Mouse (Mus musculus) liver, adult 2 months (tissue): ENCODE data around the gene Nt5c2. TPM values are rescaled to one million over a fixed set of nuclear protein-coding genes. Genes with fewer than 3 reads are reported as not detected.

Experiments used
- DNase-seq: peaks from one replicate; pipeline ENCODE4 v3.0.0-alpha.2; 2011; ENCODE audit warnings: low read depth, low spot score; ENCODE audit errors: extremely low read depth
- H3K27ac ChIP-seq: fragments of 200-500 bp; replicated peaks from 2 replicates; pipeline ENCODE4 v1.5.1; 2012; ENCODE audit warnings: low read depth, mild to moderate bottlenecking, control low read depth, inconsistent platforms, low read length; ENCODE audit not compliant: insufficient read depth
- H3K27me3 ChIP-seq: fragments of 200-500 bp; 2 replicates; pipeline ENCODE4 v1.6.1; 2012; ENCODE audit warnings: mild to moderate bottlenecking, moderate library complexity, low read length, inconsistent platforms; ENCODE audit not compliant: control insufficient read depth, insufficient read depth
- H3K36me3 ChIP-seq: fragments of 200-500 bp; 2 replicates; pipeline ENCODE4 v1.6.1; 2012; ENCODE audit warnings: low read length, inconsistent platforms; ENCODE audit not compliant: control insufficient read depth, insufficient read depth
- H3K4me1 ChIP-seq: fragments of 200-500 bp; 2 replicates; pipeline ENCODE4 v1.6.1; 2011; ENCODE audit warnings: low read length; ENCODE audit not compliant: control insufficient read depth, insufficient read depth
- H3K4me3 ChIP-seq: fragments of 200-500 bp; 2 replicates; pipeline ENCODE4 v1.5.1; 2011; ENCODE audit warnings: low read depth, mild to moderate bottlenecking, control low read depth, low read length, moderate library complexity; ENCODE audit not compliant: insufficient read depth
- H3K79me2 ChIP-seq: fragments of 200-500 bp; 2 replicates; pipeline ENCODE4 v1.6.1; 2012; ENCODE audit warnings: inconsistent platforms, mild to moderate bottlenecking, low read length, moderate library complexity; ENCODE audit not compliant: control insufficient read depth, insufficient read depth
- H3K9ac ChIP-seq: fragments of 200-500 bp; 2 replicates; pipeline ENCODE4 v1.6.1; 2012; ENCODE audit warnings: low read depth, mild to moderate bottlenecking, control low read depth, inconsistent platforms, low read length
- CTCF ChIP-seq: fragments of 200-500 bp; IDR thresholded peaks from 2 replicates; pipeline ENCODE4 v1.5.1; 2011; ENCODE audit warnings: low read depth, low read length, control low read depth
- POLR2A ChIP-seq: fragments of 200-500 bp; IDR thresholded peaks from 2 replicates; pipeline ENCODE4 v1.6.1; 2011; ENCODE audit warnings: low read length, control low read depth; ENCODE audit not compliant: insufficient read depth; ENCODE audit errors: extremely low read depth
- whole genome bisulfite sequencing: fragments of 180-500 bp; shearing (Covaris S2); methylation state at CpG from one replicate; pipeline ENCODE4 v1.1.7; 2018; 5-methylcytosine and 5-hydroxymethylcytosine counted together
- polyA plus RNA-seq: library from polyadenylated mRNA; depleted of rRNA; stranded (reverse); fragments of >200 nt; gene quantifications from 2 replicates; pipeline ENCODE4 v1.2.3, GENCODE M21; 2012
- total RNA-seq: library from RNA; depleted of rRNA; stranded (reverse); fragments of >200 nt; gene quantifications from 2 replicates; pipeline ENCODE4 v1.2.3, GENCODE M21; 2014

The Nt5c2 gene
- total and polyA plus RNA-seq, 2 experiments, result 7.5 to 12.6 TPM

DNA sequence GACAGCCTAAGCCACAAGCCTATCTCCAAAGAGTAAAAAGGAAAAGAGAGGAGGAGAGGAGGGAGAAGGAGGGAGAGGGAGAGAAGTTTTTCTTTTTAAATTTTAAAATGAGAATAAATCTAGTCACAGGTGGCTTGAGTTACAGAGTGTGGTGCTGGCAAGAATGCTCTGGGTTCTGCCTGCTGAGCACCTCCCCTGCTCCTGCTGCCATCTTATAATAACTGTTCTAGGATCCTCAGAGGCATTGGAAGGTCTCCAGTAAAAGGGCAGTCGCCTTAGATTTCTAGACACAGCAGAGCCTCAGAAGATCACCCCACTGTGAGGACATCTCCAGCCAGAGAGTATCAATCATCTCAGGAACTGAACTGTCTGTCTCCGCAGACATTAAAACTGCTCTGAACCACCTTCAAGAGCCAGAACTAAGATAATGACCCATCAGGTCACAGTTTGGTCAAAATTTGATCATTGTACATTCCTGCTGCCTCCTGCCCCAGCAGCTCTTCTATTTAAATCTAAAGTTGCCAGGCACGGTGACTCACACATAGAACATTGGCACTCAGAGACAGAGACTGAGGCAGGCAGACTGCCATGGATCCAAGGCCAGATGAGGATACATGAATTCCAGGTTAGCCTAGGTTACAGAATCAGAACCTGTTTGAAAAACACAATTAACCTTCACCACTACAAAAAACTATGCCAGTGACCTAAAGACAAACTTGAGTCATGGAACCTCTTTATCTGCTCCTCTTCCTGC lies 25.9 kb upstream of the Nt5c2 start:
- TF ChIP-seq CTCF, result no peak
- no peaks in the 10 kb centered on the region for H3K27me3 ChIP-seq
- H3K9ac ChIP-seq, result no peak overlapping the region
- no peaks in the 10 kb centered on the region for H3K4me1 ChIP-seq
- H3K27ac ChIP-seq, result no peak overlapping the region
- 75% methylated on average over 3 of the region's 3 CpGs for WGBS
- no peak overlapping the region for H3K4me3 ChIP-seq
- no peak for DNase-seq
- H3K79me2 ChIP-seq, result no peaks in the 10 kb centered on the region
- peaks cover 36% of the 10 kb centered on the region; the same call in 1 of the 2 replicates for H3K36me3 ChIP-seq

DNA sequence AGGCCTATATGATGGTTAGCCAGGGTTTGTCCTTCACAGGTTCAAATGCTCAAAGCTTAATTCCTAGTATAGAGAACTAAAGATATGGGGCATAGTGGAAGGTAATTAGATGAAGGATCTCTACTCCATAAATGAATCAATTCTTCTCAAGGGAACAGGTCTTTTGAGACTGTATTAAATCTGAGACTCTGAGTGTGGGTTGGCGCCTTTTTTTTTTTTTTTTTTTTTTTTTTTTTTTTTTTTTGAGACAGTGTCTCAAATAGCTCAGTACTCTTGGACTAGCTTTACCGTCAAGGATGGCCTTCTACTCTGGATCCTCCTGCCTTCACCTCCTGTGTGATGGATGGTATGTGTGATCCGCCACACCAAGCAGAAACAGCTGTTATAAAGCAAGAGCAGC lies 21.6 kb upstream of the Nt5c2 start:
- Histone ChIP-seq H3K36me3 (peaks cover 48% of the 10 kb centered on the region; the same call in 1 of the 2 replicates), H3K27me3 (no peaks in the 10 kb centered on the region), H3K4me3 (no peak overlapping the region), H3K79me2 (no peaks in the 10 kb centered on the region), H3K4me1 (no peaks in the 10 kb centered on the region), H3K27ac (no peak overlapping the region), H3K9ac (no peak overlapping the region)
- TF ChIP-seq CTCF (no peak), POLR2A (no peak)
- 90% methylated on average over 3 of the region's 3 CpGs for WGBS
- DNase-seq, result no peak

DNA sequence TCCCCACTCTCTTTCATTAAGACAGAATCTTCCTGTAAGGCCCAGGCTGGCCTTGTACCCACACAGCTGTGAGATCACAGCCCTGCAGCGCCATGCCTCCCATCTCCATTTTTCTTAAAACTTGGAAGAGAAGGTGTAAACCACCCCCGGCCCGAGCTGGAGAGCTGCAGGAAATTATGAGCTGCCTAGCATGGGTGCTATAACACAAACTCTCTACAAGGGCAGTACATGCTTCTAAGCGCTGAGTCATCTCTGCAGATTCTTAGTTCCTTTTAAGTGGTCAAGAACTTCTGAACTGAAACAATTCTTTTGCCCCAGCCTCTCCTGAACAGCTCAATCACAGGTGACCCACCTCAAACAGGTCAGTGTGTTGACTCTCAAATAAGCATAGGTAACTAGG lies 20.0 kb upstream of the Nt5c2 start:
- H3K9ac ChIP-seq, result no peak overlapping the region
- WGBS, result 90% methylated on average over 4 of the region's 4 CpGs
- H3K36me3 ChIP-seq, result peaks cover 41% of the 10 kb centered on the region; the same call in 1 of the 2 replicates
- TF ChIP-seq CTCF, result no peak
- no peak for TF ChIP-seq POLR2A
- no peaks in the 10 kb centered on the region for H3K27me3 ChIP-seq
- no peak overlapping the region for H3K4me3 ChIP-seq
- H3K27ac ChIP-seq, result no peak overlapping the region
- H3K4me1 ChIP-seq, result no peaks in the 10 kb centered on the region
- no peak for DNase-seq
- no peaks in the 10 kb centered on the region for H3K79me2 ChIP-seq

DNA sequence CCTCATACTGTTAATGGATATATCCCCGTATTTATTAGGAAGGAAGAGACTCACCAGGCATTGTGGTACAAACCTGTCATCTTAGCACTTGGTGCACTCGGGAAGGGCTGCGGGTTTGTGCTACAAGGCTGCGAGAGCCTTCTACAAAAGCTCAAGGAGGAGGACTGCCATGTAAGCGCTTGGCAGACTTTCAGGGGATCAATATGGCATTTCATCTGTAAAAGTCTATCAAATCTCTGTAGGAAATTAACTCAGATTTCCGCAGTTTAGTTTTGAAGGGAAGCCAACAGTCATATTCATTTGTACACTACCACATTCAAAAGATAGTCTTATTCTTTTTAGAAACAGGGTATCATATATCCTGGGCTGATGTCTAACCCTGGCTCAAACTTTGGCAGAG lies 16.8 kb upstream of the Nt5c2 start:
- Histone ChIP-seq H3K4me3 (no peak overlapping the region), H3K9ac (no peak overlapping the region), H3K36me3 (peaks cover 22% of the 10 kb centered on the region; the same call in 1 of the 2 replicates), H3K79me2 (no peaks in the 10 kb centered on the region), H3K27ac (no peak overlapping the region), H3K4me1 (no peaks in the 10 kb centered on the region), H3K27me3 (no peaks in the 10 kb centered on the region)
- WGBS, result 93% methylated on average over 6 of the region's 6 CpGs
- DNase-seq, result no peak
- TF ChIP-seq CTCF (no peak), POLR2A (no peak)

DNA sequence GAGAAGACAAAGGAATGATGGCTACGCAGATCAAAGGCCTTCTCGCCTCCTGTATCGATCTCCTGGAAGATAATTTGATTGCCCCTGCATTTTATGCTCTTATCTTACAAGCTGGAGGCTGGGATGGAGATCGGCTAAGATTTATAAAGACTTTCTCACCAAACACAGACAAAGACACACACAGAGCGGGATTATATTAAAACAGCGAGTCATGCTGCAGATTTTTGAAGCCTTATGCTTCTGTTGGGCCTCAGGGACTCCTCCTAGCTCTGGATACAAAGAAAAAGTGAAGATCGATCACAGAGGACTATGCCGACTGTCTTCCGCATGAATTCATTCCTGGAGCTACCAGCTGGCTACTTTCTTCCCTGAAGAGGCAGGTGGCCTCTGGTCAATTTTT lies 14.8 kb upstream of the Nt5c2 start:
- H3K4me1 ChIP-seq, result no peaks in the 10 kb centered on the region
- H3K9ac ChIP-seq, result no peak overlapping the region
- H3K27ac ChIP-seq, result no peak overlapping the region
- no peaks in the 10 kb centered on the region for H3K79me2 ChIP-seq
- 92% methylated on average over 9 of the region's 9 CpGs for WGBS
- no peak overlapping the region for H3K4me3 ChIP-seq
- no peak for TF ChIP-seq CTCF
- TF ChIP-seq POLR2A, result no peak
- H3K36me3 ChIP-seq, result peaks cover 11% of the 10 kb centered on the region; the same call in 1 of the 2 replicates
- no peak for DNase-seq
- no peaks in the 10 kb centered on the region for H3K27me3 ChIP-seq

DNA sequence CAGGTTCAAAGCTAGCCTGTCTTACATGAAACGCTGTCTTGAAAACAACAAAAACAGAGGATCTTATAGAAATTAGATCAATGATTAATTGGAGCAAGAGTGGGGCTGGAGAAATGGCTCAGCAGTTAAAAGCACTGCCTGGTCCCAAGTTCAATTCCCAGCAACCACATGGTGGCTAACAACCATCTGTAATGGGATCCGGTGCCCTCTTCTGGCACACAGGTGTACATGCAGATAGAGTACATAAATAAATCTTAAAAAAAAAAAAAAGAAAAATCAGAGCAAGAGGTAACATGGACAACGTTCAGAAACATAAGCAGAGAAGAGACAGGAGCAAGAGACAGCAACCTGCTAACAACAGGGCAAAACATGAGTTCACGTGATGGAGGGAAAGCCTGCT lies 11.6 kb upstream of the Nt5c2 start:
- 86% methylated on average over 4 of the region's 4 CpGs for WGBS
- no peak overlapping the region for H3K27ac ChIP-seq
- H3K9ac ChIP-seq, result no peak overlapping the region
- no peaks in the 10 kb centered on the region for H3K27me3 ChIP-seq
- DNase-seq, result no peak
- no peaks in the 10 kb centered on the region for H3K4me1 ChIP-seq
- H3K4me3 ChIP-seq, result no peak overlapping the region
- H3K36me3 ChIP-seq, result no peaks in the 10 kb centered on the region
- H3K79me2 ChIP-seq, result no peaks in the 10 kb centered on the region
- TF ChIP-seq CTCF, result no peak
- TF ChIP-seq POLR2A, result no peak
